Mouse (Mus musculus): ENCODE results near the gene Dlg5.

The Dlg5 gene

DNA sequence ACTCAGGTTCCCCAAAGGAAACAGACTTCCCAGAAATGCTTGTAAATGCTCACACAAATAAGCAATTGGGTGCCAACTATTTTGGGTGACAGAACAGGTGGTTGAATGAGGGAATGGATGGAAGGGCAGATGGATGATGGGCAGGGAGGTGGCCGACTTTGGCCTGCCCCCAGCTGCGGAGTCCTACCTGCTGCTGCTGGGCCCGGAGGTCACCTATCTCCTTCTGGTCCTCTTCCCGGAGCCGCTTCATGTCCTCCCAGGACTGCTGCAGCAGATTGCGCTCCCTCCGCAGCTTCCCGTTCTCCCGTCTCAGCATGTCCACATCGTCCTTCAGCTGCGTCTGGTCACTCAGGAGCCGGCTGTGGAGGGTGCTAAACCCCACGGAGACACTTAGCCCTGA lies 55.6 kb downstream of the Dlg5 start:
- no peak for DNase-seq (ENCODE audit: low spot score in 2 of 2)

DNA sequence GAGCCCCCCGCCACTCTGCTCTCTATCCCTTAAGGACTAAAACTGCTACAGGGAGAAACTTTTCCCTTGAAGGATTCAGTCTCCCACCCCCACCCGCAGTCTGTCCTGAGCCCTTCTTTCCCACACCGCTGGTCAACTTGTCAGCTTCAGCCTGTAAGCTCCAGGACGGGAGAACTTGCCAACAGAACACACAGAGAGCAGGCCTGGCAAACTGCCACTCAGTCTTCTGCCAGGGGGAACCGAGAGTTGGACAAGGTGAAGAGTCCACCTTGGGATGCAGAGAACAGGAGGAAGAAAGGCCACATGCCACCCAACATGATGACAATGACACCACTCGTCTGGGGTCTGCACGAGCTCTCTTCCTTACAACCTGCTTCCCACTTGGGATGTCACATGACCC lies 56.1 kb downstream of the Dlg5 start:
- DNase-seq (ENCODE audit: low spot score in 2 of 2), result no peak

DNA sequence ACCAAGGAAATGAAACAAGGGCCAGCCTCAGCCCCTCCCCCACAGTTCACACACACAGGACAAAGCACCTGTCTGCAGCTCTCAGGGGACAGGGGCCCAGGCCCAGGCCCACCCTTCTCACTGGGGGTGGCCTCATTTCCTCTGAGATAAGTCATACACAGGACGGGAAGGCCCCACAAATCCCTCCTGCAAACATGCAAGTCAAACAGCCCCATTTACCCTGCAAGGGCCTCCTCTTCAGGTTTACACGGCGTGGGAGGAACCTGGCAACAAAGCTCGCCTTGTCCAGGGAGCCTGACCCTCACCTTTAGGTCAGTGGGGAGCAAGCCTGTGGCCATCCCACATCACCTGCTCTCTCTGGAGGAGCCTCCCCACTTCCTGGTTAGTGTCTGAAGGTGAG lies 60.2 kb downstream of the Dlg5 start:
- DNase-seq (ENCODE audit: low spot score in 2 of 2), result no peak

DNA sequence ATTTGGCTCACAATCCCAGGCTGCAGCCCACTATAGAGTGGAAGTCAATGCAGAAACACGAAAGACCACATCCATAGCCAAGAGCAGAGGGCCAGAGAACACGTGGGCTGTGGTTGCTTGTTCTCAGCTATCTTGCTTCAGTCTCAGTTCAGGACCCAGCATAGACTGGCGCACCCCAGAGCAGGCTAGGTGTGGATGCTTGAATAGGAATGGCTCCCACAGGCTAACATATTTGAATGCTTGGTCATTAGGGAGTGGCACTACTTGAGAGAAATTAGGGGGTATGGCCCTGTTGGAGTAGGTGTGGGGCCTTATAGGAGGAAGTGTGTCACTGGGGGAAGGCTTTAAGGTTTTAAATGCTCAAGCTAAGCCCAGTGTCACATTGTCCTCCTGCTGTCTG lies 62.8 kb downstream of the Dlg5 start:
- no peak for DNase-seq (ENCODE audit: low spot score in 2 of 2)

DNA sequence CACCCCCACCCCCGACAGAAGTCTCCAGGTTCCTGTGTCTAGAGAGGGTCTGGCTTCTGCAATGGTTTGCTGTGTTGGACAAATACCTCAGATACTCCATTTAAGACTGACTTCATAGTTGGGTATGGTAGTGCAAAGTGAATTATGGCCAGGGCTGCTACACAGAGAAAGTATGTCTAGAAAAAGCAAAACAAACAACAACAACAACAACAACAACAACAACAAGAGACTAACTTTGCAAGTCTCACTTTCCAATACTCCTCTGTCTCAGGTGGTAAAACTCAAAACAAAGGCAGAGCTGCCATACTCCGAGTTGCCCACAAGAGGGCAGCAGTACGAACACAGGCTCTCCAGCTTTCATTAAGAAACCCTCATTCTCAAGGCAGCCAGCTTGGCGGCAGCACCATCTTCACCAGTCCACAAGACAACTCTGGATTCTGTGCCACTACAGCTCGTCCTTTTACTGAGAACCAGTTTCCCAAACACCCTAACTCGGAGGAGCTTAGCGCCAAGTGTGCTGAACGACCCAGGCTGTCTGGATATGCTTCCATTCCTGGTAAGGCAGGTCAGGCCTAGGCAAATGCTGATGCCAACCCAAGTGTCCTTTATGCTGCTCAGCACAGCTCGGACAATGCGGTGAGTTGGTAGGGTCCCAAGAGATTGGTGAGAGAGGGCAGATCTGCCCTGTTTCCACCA lies 63.8 kb downstream of the Dlg5 start:
- DNase-seq (ENCODE audit: low spot score in 2 of 2), result peak in 1 of 2 experiments; percentile 10

DNA sequence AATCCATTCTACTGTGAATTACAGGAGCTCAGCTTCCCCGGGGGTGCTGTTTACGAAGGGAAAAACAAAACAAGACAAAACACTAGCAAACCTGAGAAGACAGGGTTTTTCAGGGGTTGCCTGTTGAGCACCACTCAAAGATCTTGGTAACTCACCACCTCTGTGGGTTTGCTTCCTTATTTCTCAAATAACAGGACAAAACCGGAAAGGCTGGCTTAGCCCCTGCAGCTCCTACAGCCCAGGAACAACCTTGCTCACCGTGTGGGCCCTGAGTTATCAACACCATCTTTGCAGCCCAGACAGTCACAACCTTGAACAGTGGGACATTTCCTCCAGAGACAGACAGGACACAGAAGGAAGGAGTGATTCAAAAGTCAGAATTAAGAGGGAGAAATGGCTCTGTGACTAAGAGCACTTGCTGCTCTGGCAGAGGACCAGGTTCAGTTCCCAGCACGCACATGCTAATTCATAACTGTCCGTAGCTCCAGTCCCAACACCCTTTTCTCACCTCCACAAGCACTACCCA lies 66.2 kb downstream of the Dlg5 start:
- no peak for DNase-seq (ENCODE audit: low spot score in 2 of 2)

DNA sequence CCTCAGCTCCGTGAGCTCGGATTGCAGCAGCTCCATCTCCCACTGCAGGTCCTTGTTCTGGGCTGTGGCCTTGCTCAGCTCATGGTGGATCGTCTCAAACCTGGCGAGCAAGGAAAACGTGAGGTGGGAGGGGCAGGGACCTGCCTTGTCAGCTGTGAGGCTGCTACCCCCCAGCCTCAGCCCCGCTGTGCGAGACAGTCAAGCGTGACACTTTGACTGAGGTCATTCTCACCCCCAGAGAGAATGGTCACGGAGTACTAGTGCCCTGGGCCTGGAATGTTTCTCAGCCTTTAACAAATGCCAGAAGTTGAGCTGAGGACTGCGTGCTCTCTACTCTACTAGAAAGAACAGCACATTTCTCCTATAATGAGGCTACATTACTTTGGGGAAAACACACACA lies 69.1 kb downstream of the Dlg5 start:
- no peak for DNase-seq (ENCODE audit: low spot score in 2 of 2)

DNA sequence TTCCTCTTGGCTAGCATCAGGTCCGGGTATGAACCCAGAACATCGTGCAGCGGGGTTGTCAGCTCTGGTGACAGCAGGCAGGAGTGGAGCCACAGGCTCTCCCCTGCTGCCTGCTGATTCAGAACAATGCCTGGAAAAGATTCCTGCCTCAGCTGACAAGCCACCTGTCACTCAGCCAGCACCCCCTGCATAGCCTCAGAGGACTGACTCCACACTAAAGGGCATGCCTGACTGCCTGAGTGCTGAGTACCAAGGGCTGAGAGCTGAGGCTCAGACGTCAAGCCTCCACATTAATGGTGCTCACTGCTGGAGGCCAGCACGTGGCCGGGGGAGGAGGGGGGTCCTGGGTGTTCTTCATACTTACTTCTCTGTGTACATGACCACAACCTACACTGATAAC lies 72.4 kb downstream of the Dlg5 start:
- no peak for DNase-seq (ENCODE audit: low spot score in 2 of 2)

DNA sequence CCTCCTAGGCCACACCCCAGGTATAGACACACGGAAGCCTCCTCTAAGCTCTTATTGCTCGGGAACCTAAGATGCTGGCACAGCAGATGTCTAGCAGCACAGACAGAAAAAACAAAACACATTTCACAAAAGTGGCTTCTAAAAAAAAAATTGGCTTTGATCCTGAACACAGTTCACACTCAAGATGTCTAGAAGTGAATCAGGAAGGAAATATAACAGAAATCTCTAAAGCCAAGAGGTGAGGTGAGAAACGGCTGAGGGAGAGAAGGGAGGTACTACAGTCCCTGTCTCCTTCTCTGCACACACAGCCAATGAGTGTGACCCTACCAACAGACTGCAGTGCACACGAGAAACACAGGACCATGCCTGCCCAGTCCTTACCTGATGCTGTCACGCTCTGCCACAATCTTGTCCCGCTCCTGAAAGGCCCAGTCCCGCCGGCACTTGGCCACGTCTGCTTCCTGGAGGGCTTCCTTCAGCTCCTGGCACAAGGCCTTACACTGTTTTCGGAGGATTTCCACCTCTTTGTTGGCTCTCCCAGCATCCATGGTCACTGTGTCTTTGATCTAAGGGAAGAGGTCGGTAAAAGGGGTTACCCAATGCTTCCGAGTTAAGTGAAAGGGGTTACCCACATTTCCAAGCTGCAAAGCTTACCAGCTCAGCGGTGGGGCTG lies 73.9 kb downstream of the Dlg5 start:
- DNase-seq (ENCODE audit: low spot score in 2 of 2), result no peak

DNA sequence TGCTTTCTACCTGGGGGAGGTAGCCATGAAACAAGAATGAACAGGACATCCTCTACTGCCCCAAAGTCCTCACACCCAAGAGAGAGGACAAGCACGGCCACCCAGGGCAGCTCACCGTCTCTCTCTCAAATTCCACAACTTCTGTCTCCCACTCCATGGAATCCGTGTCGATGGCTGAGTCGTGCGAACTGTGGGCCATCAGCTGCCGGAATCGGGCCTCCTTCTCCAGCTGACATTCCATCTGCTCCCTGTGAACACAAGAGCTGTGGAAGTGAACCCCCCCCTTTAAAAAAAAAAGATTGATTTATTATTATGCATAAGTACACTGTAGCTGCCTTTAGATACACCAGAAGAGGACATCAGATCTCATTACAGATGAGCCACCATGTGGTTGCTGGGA lies 79.7 kb downstream of the Dlg5 start:
- no peak for DNase-seq (ENCODE audit: low spot score in 2 of 2)

DNA sequence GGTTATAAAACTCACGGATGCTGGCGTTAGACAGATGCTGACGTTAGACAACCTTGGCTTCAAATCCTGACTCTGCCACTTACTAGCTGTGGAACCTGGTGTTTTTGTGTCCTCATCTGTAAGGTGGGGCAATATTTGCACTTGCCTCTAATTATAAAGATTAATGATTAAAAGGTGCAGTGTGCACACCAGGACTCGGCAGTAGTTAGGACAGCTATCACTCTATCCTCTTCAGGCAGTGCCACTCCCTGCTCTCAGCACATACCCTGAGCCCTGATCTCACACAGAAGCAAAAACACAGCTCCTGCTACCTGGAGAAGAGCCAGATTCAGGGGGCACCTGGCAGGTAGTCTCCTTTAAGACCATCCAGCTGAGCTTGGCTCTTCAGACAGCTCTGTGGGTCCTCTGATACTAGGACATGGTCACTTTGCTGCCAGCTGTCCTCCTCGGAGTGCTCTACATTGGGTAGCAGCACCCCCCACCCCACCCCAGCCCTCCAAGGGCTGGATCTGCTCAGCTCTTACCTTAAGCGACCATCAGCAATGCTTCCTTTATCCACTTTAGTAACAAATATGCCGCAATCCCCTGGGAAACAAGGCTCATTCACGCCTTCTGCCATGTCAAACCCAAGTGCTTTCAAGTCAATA lies 80.9 kb downstream of the Dlg5 start:
- no peak for DNase-seq (ENCODE audit: low spot score in 2 of 2)

DNA sequence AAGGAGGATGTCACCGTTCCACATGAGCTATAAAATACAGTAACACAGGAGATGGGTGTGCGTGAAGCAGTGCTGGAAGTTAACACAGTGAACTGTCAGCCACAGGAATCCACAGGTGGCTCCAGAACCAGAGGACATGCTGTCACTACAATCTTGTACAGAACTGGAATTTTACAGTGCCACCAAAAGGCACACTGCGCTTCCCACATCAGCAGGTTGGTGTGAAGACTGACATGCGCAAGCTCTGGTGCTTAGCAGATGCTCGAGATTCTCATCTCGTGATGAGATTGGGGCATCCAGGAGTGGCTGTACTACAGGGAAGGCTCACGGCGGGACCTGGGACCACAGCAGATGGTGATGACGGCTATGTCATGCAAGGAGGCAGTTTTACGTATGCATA lies 82.9 kb downstream of the Dlg5 start:
- no peak for DNase-seq (ENCODE audit: low spot score in 2 of 2)

DNA sequence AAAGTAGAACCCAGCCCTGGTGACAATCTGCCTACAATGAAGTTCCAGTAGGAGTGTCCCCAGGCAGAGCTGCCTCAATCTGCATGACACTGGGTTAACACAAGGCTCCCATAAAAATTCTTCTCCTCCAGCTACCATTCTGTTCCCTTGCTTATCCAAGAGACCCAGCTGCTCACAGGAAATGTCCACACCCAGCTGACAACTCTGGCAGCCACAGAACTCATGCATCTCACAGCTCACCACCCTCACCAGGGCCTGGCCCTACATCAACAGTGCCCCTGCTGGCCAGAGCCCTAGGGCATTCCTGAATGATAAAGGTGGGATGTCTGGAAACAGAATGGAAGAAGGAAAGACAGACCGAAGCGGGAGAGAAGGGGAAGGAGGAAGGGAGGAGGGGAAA lies 96.8 kb downstream of the Dlg5 start:
- DNase-seq (ENCODE audit: low spot score in 2 of 2), result peak in 1 of 2 experiments; percentile 27

DNA sequence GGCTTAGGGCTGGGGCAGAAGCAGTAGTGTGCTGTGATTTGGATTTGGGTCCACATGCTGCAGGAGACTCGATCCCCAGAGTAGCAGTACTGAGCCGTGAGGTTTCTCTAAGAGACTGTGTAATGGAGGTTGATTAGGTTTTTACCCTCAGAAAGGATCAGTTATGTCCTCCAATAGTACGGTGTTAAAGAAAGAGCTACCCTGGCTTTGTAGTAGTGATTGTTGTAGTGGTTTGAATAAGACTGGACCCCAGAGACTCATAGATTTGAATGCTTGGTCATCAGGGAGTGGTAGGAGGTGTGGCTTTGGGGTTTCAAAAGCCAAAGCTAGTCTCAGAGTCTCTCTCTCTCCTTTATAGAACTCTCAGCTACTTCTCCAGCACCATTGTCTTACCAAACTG lies 100.9 kb downstream of the Dlg5 start:
- DNase-seq (ENCODE audit: low spot score in 2 of 2), result no peak

DNA sequence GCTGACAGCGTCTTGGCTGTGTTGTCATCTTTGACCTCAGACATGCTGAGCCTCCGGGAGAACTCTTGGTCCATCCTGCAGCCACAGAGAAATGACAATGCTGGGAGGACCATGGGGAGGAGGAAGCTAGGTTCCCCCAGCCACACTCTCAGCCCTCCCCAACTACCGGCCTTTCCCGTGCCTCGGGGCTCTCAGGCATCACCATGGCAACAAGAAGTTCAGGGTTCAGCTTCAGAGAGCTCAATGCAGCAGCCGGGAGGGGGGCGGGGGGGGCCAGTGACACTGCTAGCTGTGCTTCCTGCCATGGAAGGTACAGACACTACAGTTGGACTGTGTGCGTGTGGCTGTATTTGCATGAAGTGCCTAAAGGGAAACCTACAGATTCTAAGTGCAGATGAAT lies 101.3 kb downstream of the Dlg5 start:
- no peak for DNase-seq (ENCODE audit: low spot score in 2 of 2)

DNA sequence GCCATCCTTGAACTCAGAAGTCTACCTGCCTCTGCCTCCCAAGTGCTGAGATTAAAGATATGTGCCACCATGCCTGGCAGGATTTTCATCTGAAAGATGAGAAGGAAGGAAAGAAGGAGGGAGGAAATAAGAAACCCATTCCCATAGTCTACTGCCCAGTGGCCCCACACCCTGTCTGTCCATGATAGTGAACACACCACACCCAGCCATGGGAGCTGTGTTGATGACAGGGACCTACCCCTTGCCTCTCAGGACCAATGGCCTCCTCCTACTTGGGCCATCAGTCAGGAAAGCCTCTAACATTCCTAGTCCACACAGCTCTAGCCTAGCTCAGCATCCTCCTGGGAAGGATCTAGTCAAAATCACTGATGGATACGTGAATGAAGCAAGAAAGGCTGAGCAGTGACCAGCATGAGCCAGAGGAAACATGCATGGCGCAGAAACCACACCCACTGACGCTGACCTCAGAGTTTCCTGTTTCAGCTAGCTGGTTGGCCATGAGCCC lies 102.7 kb downstream of the Dlg5 start:
- peak in 1 of 2 experiments; percentile 40 for DNase-seq (ENCODE audit: low spot score in 2 of 2)

DNA sequence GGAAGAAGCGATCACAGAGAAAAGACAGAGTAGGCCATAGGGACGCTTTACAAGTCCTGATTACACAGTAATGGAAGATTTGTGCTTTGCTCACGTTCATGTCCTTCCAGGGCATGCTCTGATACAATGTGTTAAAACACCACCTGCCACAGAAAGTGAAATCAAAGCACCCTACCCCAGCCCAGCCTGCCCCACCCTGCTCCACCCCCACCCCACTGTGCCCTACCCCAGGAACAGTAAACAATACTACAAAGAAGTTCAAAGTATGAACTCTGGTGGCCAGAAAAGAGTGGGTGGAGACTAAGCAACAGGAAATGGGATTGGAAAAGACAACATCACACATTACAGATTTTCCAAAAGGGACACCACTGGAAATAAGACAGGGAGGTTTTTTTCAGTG lies 104.0 kb downstream of the Dlg5 start:
- no peak for DNase-seq (ENCODE audit: low spot score in 2 of 2)

DNA sequence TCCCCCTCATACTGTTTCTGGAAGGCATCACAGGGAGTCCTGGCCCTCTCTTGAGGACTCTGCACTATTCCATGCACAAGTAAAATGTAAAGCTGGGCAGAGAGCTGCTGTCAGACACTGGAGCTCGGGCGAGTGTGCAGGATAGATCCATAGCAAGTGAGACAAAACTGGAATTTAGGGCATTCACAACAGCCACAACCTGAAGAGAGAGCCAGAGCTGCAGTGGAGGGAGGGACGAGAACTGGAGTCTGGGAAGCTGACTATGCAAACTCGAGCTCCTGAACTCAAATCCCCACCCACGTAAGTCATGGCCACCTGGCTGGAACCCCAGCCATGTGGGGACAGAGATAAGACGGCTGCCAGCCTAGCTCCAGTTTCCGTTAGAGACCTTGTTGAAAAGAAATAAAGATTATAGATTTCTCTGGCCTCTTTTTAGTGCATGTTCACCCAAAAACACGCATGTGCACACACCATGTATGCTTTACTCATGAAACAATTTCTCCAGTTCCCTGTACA lies 105.4 kb downstream of the Dlg5 start:
- peak; percentile 46 to 75 for DNase-seq (ENCODE audit: low spot score in 2 of 2)

DNA sequence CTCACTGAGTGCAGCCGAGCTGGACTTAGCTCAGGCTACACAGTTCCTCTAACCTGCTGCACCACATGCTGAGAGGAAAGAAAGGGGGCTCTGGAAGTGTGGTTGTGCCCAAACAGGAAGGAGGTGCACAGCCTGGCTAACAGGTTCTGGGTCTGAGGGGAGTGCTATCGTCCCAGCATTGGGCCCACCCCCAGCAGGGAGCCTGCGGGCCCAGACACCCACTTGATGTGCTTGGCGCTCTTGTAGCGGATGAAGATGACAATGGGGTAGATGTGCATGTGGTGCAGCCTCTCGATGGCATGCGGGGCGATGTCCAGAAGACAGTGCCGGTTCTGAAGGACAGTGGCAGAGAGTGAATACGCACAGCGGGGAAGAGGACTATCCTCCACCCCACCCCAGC lies 108.8 kb downstream of the Dlg5 start:
- DNase-seq (ENCODE audit: low spot score in 2 of 2), result no peak

DNA sequence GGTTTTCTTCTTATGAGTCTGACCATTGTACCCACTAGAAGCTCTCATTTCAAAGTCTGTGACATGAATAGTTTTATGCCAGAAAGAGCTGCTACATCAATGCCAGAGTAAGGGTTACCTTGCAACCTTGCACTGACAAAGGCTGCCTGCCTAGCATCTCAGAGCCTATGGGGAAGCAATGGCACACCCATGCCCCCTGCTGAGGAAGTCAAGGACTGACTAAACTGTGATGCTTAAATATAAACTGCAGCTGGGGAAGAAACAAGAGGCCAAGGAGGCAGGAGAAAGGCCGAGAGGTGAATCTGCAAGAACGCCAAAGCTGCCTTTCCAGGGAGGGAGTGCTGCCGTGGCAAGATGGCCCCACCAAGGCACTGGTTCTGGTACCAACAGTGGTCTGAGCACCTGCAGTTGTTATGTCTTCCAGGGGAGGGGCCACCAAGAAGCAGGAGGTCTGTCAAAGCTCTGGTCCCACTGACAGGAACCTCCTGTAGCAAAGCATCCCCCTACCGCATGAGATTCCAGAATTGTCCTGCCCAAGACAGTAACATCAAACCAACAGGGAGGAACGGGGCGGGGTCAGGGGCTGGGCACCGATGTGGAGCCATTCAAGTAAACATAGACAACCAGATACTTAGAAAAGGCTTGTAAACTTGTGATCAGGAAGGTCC lies 111.0 kb downstream of the Dlg5 start:
- no peak for DNase-seq (ENCODE audit: low spot score in 2 of 2)

DNA sequence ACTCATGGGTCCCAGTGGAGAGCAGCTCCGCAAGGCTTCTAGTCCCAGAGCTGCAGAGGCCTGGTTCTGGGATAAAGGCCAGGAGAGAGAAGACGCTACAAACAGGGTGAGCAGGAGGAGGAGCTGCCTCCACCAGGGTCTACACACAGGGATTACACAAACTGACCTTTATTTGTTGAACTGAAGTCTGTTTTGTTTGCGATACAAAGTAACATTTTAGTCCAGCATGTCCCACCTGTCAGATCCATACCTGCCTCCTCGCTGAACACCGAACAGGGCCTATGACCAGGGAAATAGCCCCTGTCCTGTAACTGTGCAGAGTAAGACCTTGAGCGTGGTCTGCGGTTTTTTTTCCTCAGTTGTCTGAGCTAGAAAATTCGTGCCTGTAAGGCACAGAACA lies 111.9 kb downstream of the Dlg5 start:
- DNase-seq (ENCODE audit: low spot score in 2 of 2), result no peak

DNA sequence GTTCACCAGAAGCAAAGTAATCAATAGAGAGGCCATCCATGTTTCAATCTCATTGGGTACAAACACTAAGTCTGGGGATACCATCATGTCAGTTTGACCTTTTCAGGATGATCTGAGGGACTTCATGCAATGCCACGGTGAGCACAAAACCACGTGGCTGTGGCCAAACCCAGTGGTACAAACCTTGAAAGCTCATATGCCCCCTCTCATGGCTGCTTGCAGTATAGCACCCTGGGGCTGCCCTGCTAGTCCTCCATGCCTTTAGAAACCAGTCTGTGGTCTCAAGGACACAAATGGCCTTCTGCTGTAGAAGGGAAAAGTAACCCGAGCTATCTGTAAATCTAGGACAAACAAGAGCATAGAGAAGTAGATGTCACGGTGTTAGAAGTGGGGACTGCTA lies 113.6 kb downstream of the Dlg5 start:
- no peak for DNase-seq (ENCODE audit: low spot score in 2 of 2)

All from spleen, postnatal 36 days (tissue).